Mouse (Mus musculus): ENCODE measurements around the gene Olfr1333. TPM values are rescaled to one million over a fixed set of nuclear protein-coding genes. Genes with fewer than 3 reads are reported as not detected.

Gene Olfr1333
- total RNA-seq (2021) (not detected), polyA plus RNA-seq (2012; rRNA removed) (not detected in 2 replicates)
- long read RNA-seq = 0 reads

GRCm38 (mm10) chr4:118836179-118836578 lies at the start of gene Olfr1333:
TSS of gene Olfr1333 (minus strand) at chr4:118836279.
- Histone ChIP-seq H3K4me3 (no peak within 1 kb of the TSS), H3K36me3 (ENCODE audit: control insufficient read depth, insufficient read depth, low read length) (no peaks in the 10 kb centered on the region), H3K27me3 (ENCODE audit: control insufficient read depth, insufficient read depth, low read length) (no peaks in the 10 kb centered on the region), H3K4me1 (ENCODE audit: control insufficient read depth, insufficient read depth, low read length) (no peaks in the 10 kb centered on the region), H3K27ac (no peak within 1 kb of the TSS), H3K79me2 (replicated peaks; ENCODE audit: control insufficient read depth, insufficient read depth, low read length) (no peaks in the 10 kb centered on the region), H3K9ac (ENCODE audit: low read depth, low read length) (no peak within 1 kb of the TSS)
- intact Hi-C loops (cut with DNase I) = no loop called here
- 97% methylated on average over 1 of the region's 1 CpGs for WGBS
- TF ChIP-seq POLR2A (IDR thresholded peaks at IDR 0.05; ENCODE audit: insufficient read depth, low read depth, low read length) = no peak
- TF ChIP-seq EP300 (IDR thresholded peaks at IDR 0.05; ENCODE audit: insufficient read depth, low read depth, low read length) = no peak
- no peak for TF ChIP-seq CTCF (IDR thresholded peaks at IDR 0.05)
- no peak for DNase-seq

GRCm38 (mm10) chr4:118867566-118867965 lies 31.5 kb upstream of the Olfr1333 start:
- DNase-seq = peak in 1 of 2 experiments; percentile 18
- H3K27ac ChIP-seq = no peak overlapping the region
- peaks cover 3% of the 10 kb centered on the region; the same call in 1 of the 2 replicates for H3K4me1 ChIP-seq (ENCODE audit: control insufficient read depth, insufficient read depth, low read length)
- no peaks in the 10 kb centered on the region for H3K27me3 ChIP-seq (ENCODE audit: control insufficient read depth, insufficient read depth, low read length)
- H3K79me2 ChIP-seq (replicated peaks; ENCODE audit: control insufficient read depth, insufficient read depth, low read length) = no peaks in the 10 kb centered on the region
- intact Hi-C loops (cut with DNase I) = no loop called here
- TF ChIP-seq CTCF (IDR thresholded peaks at IDR 0.05) = no peak
- no peak for TF ChIP-seq POLR2A (IDR thresholded peaks at IDR 0.05; ENCODE audit: insufficient read depth, low read depth, low read length)
- TF ChIP-seq EP300 (IDR thresholded peaks at IDR 0.05; ENCODE audit: insufficient read depth, low read depth, low read length) = no peak
- no peaks in the 10 kb centered on the region for H3K36me3 ChIP-seq (ENCODE audit: control insufficient read depth, insufficient read depth, low read length)
- H3K4me3 ChIP-seq = no peak overlapping the region
- no peak overlapping the region for H3K9ac ChIP-seq (ENCODE audit: low read depth, low read length)

- no peak within 1 kb of the TSS for H3K27ac ChIP-seq
- no peak for TF ChIP-seq CTCF (IDR thresholded peaks at IDR 0.05)
- no peak for TF ChIP-seq POLR2A (IDR thresholded peaks at IDR 0.05; ENCODE audit: insufficient read depth, low read depth, low read length)
- TF ChIP-seq EP300 (IDR thresholded peaks at IDR 0.05; ENCODE audit: insufficient read depth, low read depth, low read length) = no peak
- WGBS = 100% methylated on average over 1 of the region's 1 CpGs
- H3K4me1 ChIP-seq (ENCODE audit: control insufficient read depth, insufficient read depth, low read length) = peaks cover 3% of the 10 kb centered on the region; the same call in 1 of the 2 replicates
- H3K4me3 ChIP-seq = no peak within 1 kb of the TSS
- no peak for DNase-seq
- H3K79me2 ChIP-seq (replicated peaks; ENCODE audit: control insufficient read depth, insufficient read depth, low read length) = no peaks in the 10 kb centered on the region
- H3K27me3 ChIP-seq (ENCODE audit: control insufficient read depth, insufficient read depth, low read length) = no peaks in the 10 kb centered on the region
- no peak within 1 kb of the TSS for H3K9ac ChIP-seq (ENCODE audit: low read depth, low read length)
- intact Hi-C loops (cut with DNase I) = loop anchor here (5.0 kb wide), 1 partner anchor 72 kb away; no protein-coding TSS in a partner anchor
- no peaks in the 10 kb centered on the region for H3K36me3 ChIP-seq (ENCODE audit: control insufficient read depth, insufficient read depth, low read length)
These were observed 28.3 kb upstream of the Olfr1333 start, which contains the start of gene Olfr1331 for GRCm38 (mm10) chr4:118864349-118864748. TSS of gene Olfr1331 (plus strand) at chr4:118864649.

- Histone ChIP-seq H3K27me3 (ENCODE audit: control insufficient read depth, insufficient read depth, low read length) (no peaks in the 10 kb centered on the region), H3K4me1 (ENCODE audit: control insufficient read depth, insufficient read depth, low read length) (peaks cover under 1% of the 10 kb centered on the region; the same call in 1 of the 2 replicates), H3K4me3 (no peak overlapping the region), H3K36me3 (ENCODE audit: control insufficient read depth, insufficient read depth, low read length) (no peaks in the 10 kb centered on the region), H3K9ac (ENCODE audit: low read depth, low read length) (no peak overlapping the region), H3K79me2 (replicated peaks; ENCODE audit: control insufficient read depth, insufficient read depth, low read length) (no peaks in the 10 kb centered on the region), H3K27ac (no peak overlapping the region)
- peak; percentile 19 for DNase-seq
- no peak for TF ChIP-seq EP300 (IDR thresholded peaks at IDR 0.05; ENCODE audit: insufficient read depth, low read depth, low read length)
- no peak for TF ChIP-seq POLR2A (IDR thresholded peaks at IDR 0.05; ENCODE audit: insufficient read depth, low read depth, low read length)
- TF ChIP-seq CTCF (IDR thresholded peaks at IDR 0.05) = no peak
- WGBS = 38% methylated on average over 4 of the region's 4 CpGs
- intact Hi-C loops (cut with DNase I) = loop anchor here (5.0 kb wide), 1 partner anchor 70 kb away; no protein-coding TSS in a partner anchor
These were observed 26.6 kb upstream of the Olfr1333 start for GRCm38 (mm10) chr4:118862704-118863103.

- H3K79me2 ChIP-seq (replicated peaks; ENCODE audit: control insufficient read depth, insufficient read depth, low read length) = no peaks in the 10 kb centered on the region
- H3K4me3 ChIP-seq = no peak overlapping the region
- no peaks in the 10 kb centered on the region for H3K36me3 ChIP-seq (ENCODE audit: control insufficient read depth, insufficient read depth, low read length)
- DNase-seq = peak in 1 of 2 experiments; percentile 15
- no peak overlapping the region for H3K27ac ChIP-seq
- no peak overlapping the region for H3K9ac ChIP-seq (ENCODE audit: low read depth, low read length)
- TF ChIP-seq POLR2A (IDR thresholded peaks at IDR 0.05; ENCODE audit: insufficient read depth, low read depth, low read length) (no peak), EP300 (IDR thresholded peaks at IDR 0.05; ENCODE audit: insufficient read depth, low read depth, low read length) (no peak), CTCF (IDR thresholded peaks at IDR 0.05) (no peak)
- no peaks in the 10 kb centered on the region for H3K4me1 ChIP-seq (ENCODE audit: control insufficient read depth, insufficient read depth, low read length)
- H3K27me3 ChIP-seq (ENCODE audit: control insufficient read depth, insufficient read depth, low read length) = no peaks in the 10 kb centered on the region
- 57% methylated on average over 1 of the region's 1 CpGs for WGBS
- intact Hi-C loops (cut with DNase I) = loop anchor here (5.0 kb wide), 1 partner anchor 69 kb away; no protein-coding TSS in a partner anchor
These were observed 25.7 kb upstream of the Olfr1333 start for GRCm38 (mm10) chr4:118861791-118862190.

DNA sequence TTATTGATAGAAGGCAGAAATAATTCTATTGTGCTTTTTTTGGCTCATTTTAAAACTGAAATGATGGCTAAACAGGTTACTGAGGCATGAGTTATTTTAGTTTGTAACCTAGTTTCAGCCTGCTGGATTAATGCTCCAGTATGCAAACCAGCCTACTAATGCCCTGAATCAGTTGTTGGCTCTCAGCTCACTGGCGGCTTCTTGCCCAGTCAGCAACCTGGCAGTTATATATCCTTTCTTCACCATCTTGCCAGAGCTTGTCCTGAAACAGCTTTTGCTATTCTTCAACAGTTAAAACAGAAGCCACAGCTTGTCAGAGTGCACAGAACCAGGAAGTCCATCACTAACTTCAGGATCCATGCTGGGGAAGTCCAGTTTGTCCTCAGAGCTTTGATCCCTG lies 17.2 kb downstream of the Olfr1333 start:
- no peak overlapping the region for H3K4me3 ChIP-seq
- H3K36me3 ChIP-seq (ENCODE audit: control insufficient read depth, insufficient read depth, low read length) = no peaks in the 10 kb centered on the region
- no peaks in the 10 kb centered on the region for H3K4me1 ChIP-seq (ENCODE audit: control insufficient read depth, insufficient read depth, low read length)
- WGBS = 65% methylated on average over 1 of the region's 1 CpGs
- H3K27ac ChIP-seq = no peak overlapping the region
- no peaks in the 10 kb centered on the region for H3K27me3 ChIP-seq (ENCODE audit: control insufficient read depth, insufficient read depth, low read length)
- no peak overlapping the region for H3K9ac ChIP-seq (ENCODE audit: low read depth, low read length)
- intact Hi-C loops (cut with DNase I) = no loop called here
- no peaks in the 10 kb centered on the region for H3K79me2 ChIP-seq (replicated peaks; ENCODE audit: control insufficient read depth, insufficient read depth, low read length)
- DNase-seq = no peak
- TF ChIP-seq EP300 (IDR thresholded peaks at IDR 0.05; ENCODE audit: insufficient read depth, low read depth, low read length) = no peak
- no peak for TF ChIP-seq POLR2A (IDR thresholded peaks at IDR 0.05; ENCODE audit: insufficient read depth, low read depth, low read length)
- TF ChIP-seq CTCF (IDR thresholded peaks at IDR 0.05) = no peak

All from heart, adult 2 months (tissue).